Mouse (Mus musculus) midbrain, embryonic 13.5 days (tissue): ENCODE measurements around the gene Chpf. TPM values are rescaled to one million over a fixed set of nuclear protein-coding genes. Genes with fewer than 3 reads are reported as not detected.

Experiments
- ATAC-seq: fragments of 200-750 bp; cut with Nextera tagmentation; 2 replicates; pipeline ENCODE4 v1.8.0; 2017; ENCODE audit warnings: mild to moderate bottlenecking, moderate TSS enrichment, moderate library complexity
- H3K27ac ChIP-seq: fragments of 300-500 bp; sonication (generic); 2 replicates; pipeline ENCODE4 v1.5.1; 2015; ENCODE audit warnings: inconsistent platforms, mild to moderate bottlenecking, moderate library complexity
- H3K27me3 ChIP-seq: fragments of 300-500 bp; sonication (generic); 2 replicates; pipeline ENCODE4 v1.6.1; 2015; ENCODE audit warnings: mild to moderate bottlenecking, inconsistent platforms
- H3K36me3 ChIP-seq: fragments of 300-500 bp; sonication (generic); 2 replicates; pipeline ENCODE4 v1.6.1; 2015; ENCODE audit warnings: mild to moderate bottlenecking, inconsistent platforms
- H3K4me1 ChIP-seq: fragments of 300-500 bp; sonication (generic); replicated peaks from 2 replicates; pipeline ENCODE4 v1.6.1; 2015; ENCODE audit warnings: inconsistent platforms
- H3K4me2 ChIP-seq: fragments of 300-500 bp; sonication (generic); replicated peaks from 2 replicates; pipeline ENCODE4 v1.6.1; 2015; ENCODE audit warnings: moderate library complexity, mild to moderate bottlenecking, inconsistent platforms
- H3K4me3 ChIP-seq: fragments of 300-500 bp; sonication (generic); replicated peaks from 2 replicates; pipeline ENCODE4 v1.5.1; 2015; ENCODE audit warnings: mild to moderate bottlenecking, inconsistent platforms
- H3K9ac ChIP-seq: fragments of 300-500 bp; sonication (generic); replicated peaks from 2 replicates; pipeline ENCODE4 v1.6.1; 2015; ENCODE audit warnings: mild to moderate bottlenecking, inconsistent platforms
- H3K9me3 ChIP-seq: fragments of 300-500 bp; sonication (generic); 2 replicates; pipeline ENCODE4 v1.6.1; 2016; ENCODE audit warnings: mild to moderate bottlenecking, inconsistent platforms
- WGBS: fragments of 180-500 bp; shearing (Covaris S2); methylation state at CpG from one replicate; pipeline ENCODE4 v1.1.7; 2015; 5-methylcytosine and 5-hydroxymethylcytosine counted together
- polyA plus RNA-seq: library from polyadenylated mRNA; unstranded; fragments of >200 nt; fragmentation: Nextera tagmentation; extraction: Ambion mirVana; gene quantifications from 2 replicates; pipeline ENCODE4 v1.2.1, GENCODE M21; 2015

The Chpf gene
- polyA plus RNA-seq, 1 experiment from 2014 or later = 28.7 TPM

- no peak overlapping the region for H3K4me3 ChIP-seq
- peaks cover 40% of the 10 kb centered on the region for H3K27me3 ChIP-seq
- 30% methylated on average over 24 of the region's 24 CpGs for WGBS
- no peak overlapping the region for H3K27ac ChIP-seq
- no peak overlapping the region for H3K4me2 ChIP-seq
- no peak for ATAC-seq
- no peaks in the 10 kb centered on the region for H3K9me3 ChIP-seq
- peaks cover 10% of the 10 kb centered on the region for H3K4me1 ChIP-seq
- H3K36me3 ChIP-seq = peaks cover 17% of the 10 kb centered on the region
- no peak overlapping the region; the same call in 1 of the 2 replicates for H3K9ac ChIP-seq
Measured at GRCm38 (mm10) chr1:75492579-75493170, 13.6 kb upstream of the Chpf start.

DNA sequence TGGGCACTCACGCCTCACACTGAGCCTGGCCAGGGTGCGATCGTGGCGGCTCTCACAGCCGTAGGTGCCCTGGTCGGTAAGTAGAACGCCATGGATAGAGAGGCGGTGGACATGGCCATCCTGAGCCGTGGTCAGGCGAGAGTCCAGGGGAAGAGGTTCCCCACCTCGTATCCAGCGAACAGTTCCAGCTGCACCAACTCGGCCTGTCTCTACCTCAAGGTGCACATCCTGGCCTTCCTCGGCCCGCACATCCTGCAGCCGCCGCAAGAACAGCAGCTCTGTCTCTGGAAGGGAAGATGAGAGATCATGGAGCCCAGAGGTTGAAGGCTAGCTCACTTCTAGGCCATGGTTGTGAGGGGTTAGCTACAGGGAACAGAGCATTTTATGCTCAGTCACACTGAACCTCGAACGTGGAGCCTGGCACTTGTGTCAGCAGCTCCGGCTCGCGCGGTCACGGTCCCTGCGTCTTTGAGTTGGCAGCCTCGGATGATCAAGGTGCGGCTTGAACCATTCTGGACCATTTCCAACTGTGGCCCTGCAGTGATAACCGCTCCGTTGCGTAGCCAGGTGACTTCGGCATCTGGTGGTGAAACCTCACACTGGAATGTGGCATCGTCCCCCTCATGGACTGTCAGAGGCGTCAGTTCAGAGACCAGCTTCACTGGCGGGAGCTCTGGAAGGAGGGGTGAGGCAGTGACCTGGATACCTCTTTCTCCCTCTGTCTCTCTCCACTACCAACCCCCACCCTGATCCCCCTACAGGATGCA is 11.9 kb upstream of the Chpf start:
- Histone ChIP-seq H3K27me3 (peaks cover 52% of the 10 kb centered on the region), H3K4me3 (no peak overlapping the region), H3K4me2 (no peak overlapping the region), H3K4me1 (peaks cover 24% of the 10 kb centered on the region), H3K9ac (no peak overlapping the region), H3K36me3 (peaks cover 13% of the 10 kb centered on the region), H3K27ac (no peak overlapping the region), H3K9me3 (no peaks in the 10 kb centered on the region)
- no peak for ATAC-seq
- WGBS = 86% methylated on average over 34 of the region's 34 CpGs

- H3K27me3 ChIP-seq = peaks cover 76% of the 10 kb centered on the region
- H3K27ac ChIP-seq = no peak overlapping the region
- H3K4me3 ChIP-seq = peak overlapping the region; percentile 49
- WGBS = under 1% methylated on average over 62 of the region's 62 CpGs
- peak overlapping the region; percentile 57 for H3K9ac ChIP-seq
- peak overlapping the region; percentile 82 for H3K4me2 ChIP-seq
- peaks cover 31% of the 10 kb centered on the region for H3K4me1 ChIP-seq
- ATAC-seq = peak; percentile 73
- H3K36me3 ChIP-seq = peaks cover 43% of the 10 kb centered on the region
- H3K9me3 ChIP-seq = no peaks in the 10 kb centered on the region
Measured at GRCm38 (mm10) chr1:75487405-75488161, 8.5 kb upstream of the Chpf start.

GRCm38 (mm10) chr1:75487040-75487404 is 7.9 kb upstream of the Chpf start:
- Histone ChIP-seq H3K9me3 (no peaks in the 10 kb centered on the region), H3K27me3 (peaks cover 76% of the 10 kb centered on the region), H3K36me3 (peaks cover 45% of the 10 kb centered on the region), H3K27ac (no peak overlapping the region), H3K4me2 (peak overlapping the region; percentile 82), H3K9ac (0 out of 2 replicates have a peak overlapping the region, but pooled peaks have one; percentile 57), H3K4me3 (peak overlapping the region; percentile 49), H3K4me1 (peaks cover 36% of the 10 kb centered on the region)
- peak; percentile 22; the same call in 1 of the 2 replicates for ATAC-seq
- 0% methylated on average over 13 of the region's 13 CpGs for WGBS

GRCm38 (mm10) chr1:75486561-75486960 is 7.5 kb upstream of the Chpf start:
- peaks cover 45% of the 10 kb centered on the region for H3K36me3 ChIP-seq
- no peaks in the 10 kb centered on the region for H3K9me3 ChIP-seq
- peaks cover 76% of the 10 kb centered on the region for H3K27me3 ChIP-seq
- H3K4me2 ChIP-seq = peak overlapping the region; percentile 82
- 5% methylated on average over 24 of the region's 24 CpGs for WGBS
- H3K27ac ChIP-seq = no peak overlapping the region
- 0 out of 2 replicates have a peak overlapping the region, but pooled peaks have one; percentile 14 for H3K9ac ChIP-seq
- peak; percentile 9; the same call in 1 of the 2 replicates for ATAC-seq
- peak overlapping the region; percentile 49 for H3K4me3 ChIP-seq
- peaks cover 39% of the 10 kb centered on the region for H3K4me1 ChIP-seq

GRCm38 (mm10) chr1:75480735-75481134 is 1.6 kb upstream of the Chpf start:
- H3K36me3 ChIP-seq = peaks cover 44% of the 10 kb centered on the region
- ATAC-seq = no peak
- 87% methylated on average over 7 of the region's 7 CpGs for WGBS
- H3K27me3 ChIP-seq = peaks cover 45% of the 10 kb centered on the region
- peak overlapping the region; percentile 85 for H3K4me3 ChIP-seq
- H3K9me3 ChIP-seq = no peaks in the 10 kb centered on the region
- no peak overlapping the region for H3K27ac ChIP-seq
- H3K9ac ChIP-seq = peak overlapping the region; percentile 93
- H3K4me1 ChIP-seq = peaks cover 61% of the 10 kb centered on the region
- H3K4me2 ChIP-seq = peak overlapping the region; percentile 88

DNA sequence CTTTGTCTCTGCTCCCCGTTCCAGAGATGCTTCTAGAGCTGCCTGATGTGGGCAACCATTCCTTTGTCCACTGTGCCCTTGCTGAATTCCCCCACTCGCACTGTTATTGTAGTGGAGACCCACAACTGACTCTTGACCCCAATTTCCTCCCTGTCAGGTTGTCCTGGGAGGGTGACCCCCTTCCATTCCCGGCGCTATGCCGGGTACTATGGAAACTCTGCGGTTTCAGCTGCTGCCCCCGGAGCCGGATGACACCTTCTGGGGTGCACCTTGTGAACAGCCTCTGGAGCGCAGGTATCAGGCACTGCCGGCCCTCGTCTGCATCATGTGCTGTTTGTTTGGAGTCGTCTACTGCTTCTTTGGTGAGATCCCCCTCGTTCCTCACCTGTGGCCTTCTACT is 929 bp upstream of the Chpf start:
- peaks cover 38% of the 10 kb centered on the region for H3K27me3 ChIP-seq
- H3K27ac ChIP-seq = peak overlapping the region; percentile 90
- H3K9me3 ChIP-seq = no peaks in the 10 kb centered on the region
- no peak for ATAC-seq
- peak overlapping the region; percentile 85 for H3K4me3 ChIP-seq
- peak overlapping the region; percentile 88 for H3K4me2 ChIP-seq
- peaks cover 61% of the 10 kb centered on the region for H3K4me1 ChIP-seq
- H3K9ac ChIP-seq = peak overlapping the region; percentile 93
- peaks cover 44% of the 10 kb centered on the region for H3K36me3 ChIP-seq
- WGBS = 14% methylated on average over 13 of the region's 13 CpGs

DNA sequence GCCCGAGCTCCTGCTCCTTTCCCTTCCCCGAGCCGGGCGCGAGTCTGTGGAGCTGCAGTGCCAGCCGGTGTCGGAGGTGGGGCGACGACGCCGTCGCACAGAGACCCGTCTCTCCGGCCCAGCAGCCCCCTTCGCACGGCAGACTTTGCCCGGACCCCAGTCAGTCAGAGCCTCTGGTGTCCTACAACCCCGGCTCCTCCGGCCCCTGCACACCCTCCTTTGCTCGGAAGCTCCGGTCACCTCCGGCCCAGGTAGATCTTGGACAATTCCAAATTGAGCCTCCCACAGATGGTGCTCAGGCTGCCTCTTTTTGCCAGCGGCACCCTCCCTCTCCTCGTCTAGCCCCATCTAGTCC is 505 bp upstream of the Chpf start:
- Histone ChIP-seq H3K9me3 (no peaks in the 10 kb centered on the region), H3K4me3 (peak overlapping the region; percentile 85), H3K9ac (peak overlapping the region; percentile 93), H3K27ac (peak overlapping the region; percentile 90), H3K36me3 (peaks cover 44% of the 10 kb centered on the region), H3K4me2 (peak overlapping the region; percentile 88), H3K4me1 (peaks cover 61% of the 10 kb centered on the region), H3K27me3 (peaks cover 34% of the 10 kb centered on the region)
- ATAC-seq = no peak
- WGBS = 1% methylated on average over 24 of the region's 24 CpGs

DNA sequence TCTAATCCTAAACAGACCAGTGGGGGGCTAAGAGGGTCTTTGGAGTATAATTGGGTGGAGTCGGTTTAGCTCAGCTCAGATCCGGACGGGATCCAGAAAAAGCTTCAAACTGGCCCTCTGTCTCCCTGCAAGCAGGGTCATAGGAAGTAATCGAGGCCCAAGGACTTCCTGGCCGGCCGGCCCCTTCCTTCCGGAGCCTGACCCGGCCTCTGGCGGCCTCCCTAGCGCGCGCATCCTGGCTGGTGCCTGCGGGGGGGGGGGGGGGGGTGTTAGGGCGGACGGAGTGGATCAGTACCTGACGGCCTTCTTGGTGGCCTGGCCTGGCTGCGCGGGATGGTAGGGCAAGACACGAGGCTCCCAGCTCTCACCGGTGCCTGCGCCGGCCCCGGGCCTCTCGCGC is 610 bp downstream of the Chpf start:
- Histone ChIP-seq H3K4me1 (peaks cover 59% of the 10 kb centered on the region), H3K27ac (peak overlapping the region; percentile 90), H3K9ac (peak overlapping the region; percentile 93)

DNA sequence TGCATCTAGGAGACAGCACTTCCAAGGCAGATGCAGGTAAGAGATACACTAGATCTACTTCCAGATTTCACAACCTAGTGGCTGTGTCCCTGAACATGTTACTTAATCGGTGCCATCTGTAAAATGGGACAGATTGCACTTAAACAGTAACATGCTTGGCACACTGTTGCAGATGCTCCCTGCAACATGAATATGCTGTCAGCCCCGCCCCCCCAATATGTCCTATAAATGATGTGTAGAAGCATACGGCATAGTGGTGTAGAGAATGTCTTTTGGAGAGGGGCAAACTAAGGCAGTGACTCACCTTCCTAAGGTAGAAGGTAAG is 1.2 kb downstream of the Chpf start:
- Histone ChIP-seq H3K9ac (peak overlapping the region; percentile 93), H3K27me3 (peaks cover 19% of the 10 kb centered on the region), H3K4me2 (peak overlapping the region; percentile 88), H3K27ac (no peak overlapping the region), H3K4me1 (peaks cover 54% of the 10 kb centered on the region), H3K9me3 (no peaks in the 10 kb centered on the region), H3K4me3 (peak overlapping the region; percentile 85), H3K36me3 (peaks cover 46% of the 10 kb centered on the region)
- WGBS = 48% methylated on average over 3 of the region's 3 CpGs
- ATAC-seq = no peak

More for the DNA sequence above, 610 bp downstream of the Chpf start:
- peaks cover 24% of the 10 kb centered on the region for H3K27me3 ChIP-seq
- WGBS = 0% methylated on average over 13 of the region's 25 CpGs
- H3K36me3 ChIP-seq = peaks cover 46% of the 10 kb centered on the region
- peak overlapping the region; percentile 85 for H3K4me3 ChIP-seq
- no peak for ATAC-seq
- peak overlapping the region; percentile 88 for H3K4me2 ChIP-seq
- H3K9me3 ChIP-seq = no peaks in the 10 kb centered on the region

DNA sequence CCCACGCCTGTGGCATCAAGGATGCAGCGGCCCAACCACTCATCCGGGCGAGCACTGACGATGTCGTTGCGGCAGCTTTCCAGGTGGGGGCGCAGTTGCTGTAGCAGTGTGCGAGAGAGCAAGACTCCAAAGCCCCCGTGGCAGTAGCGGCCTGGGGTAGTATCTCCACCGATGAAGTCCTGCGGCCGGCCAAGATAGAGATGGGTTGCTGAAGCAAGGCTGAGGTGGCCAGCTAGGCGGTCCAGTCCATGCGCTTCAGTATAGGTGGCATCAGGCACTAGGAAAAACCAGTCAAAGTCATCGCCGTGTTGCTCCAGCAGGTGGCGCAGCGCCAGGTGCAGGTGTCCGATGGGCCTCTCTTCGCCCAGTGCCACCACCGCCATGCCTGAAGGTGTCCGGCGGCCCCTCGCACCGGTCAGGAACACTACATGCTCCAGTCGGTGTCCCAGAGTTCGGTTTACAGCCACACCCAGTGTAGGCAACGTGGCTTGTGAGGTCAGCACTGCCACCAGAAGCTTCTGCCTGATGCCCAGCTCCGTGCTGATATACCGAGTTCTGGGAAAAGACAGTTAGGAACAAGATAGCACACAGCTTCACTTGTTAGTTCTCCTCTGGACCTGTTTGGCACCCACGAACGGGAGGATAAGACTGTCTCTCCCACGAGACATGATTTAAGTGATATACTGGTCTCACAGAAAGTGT is 1.7 kb downstream of the Chpf start:
- WGBS = 12% methylated on average over 35 of the region's 35 CpGs
- H3K27ac ChIP-seq = no peak overlapping the region
- H3K4me2 ChIP-seq = peak overlapping the region; percentile 88
- H3K9me3 ChIP-seq = no peaks in the 10 kb centered on the region
- H3K4me1 ChIP-seq = peaks cover 48% of the 10 kb centered on the region
- peaks cover 14% of the 10 kb centered on the region for H3K27me3 ChIP-seq
- ATAC-seq = peak; percentile 7
- peak overlapping the region; percentile 85 for H3K4me3 ChIP-seq
- peak overlapping the region; percentile 93 for H3K9ac ChIP-seq
- peaks cover 46% of the 10 kb centered on the region for H3K36me3 ChIP-seq
